Mouse (Mus musculus): ENCODE measurements at regions not wholly inside any gene's neighbourhood (a gene's known extent, or its start where the extent isn't known, plus 50 kb on each side); places are given as distances from the start of the nearest gene placed in this dataset.

DNA sequence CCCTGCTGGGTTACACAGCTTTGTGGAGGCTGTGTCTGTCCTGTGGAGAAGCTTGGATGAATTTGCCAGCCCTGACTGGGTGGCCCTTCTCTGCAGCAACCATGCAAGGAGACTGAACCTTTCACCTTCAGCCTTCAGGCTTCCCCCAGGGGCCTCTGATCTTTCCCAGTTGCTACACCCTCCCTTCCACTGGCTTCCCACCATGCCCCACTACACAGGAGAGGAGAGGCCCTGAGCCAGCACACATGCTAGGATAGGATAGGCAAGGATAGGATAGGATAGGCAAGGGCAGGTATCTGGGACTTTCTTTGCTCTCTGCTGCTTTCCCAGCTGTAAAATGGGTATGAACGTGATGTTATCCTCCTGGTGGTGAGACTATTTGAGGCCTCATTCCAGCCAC, 114.7 kb upstream of the Smim23 start:
- WGBS = 75% methylated on average over 1 of the region's 1 CpGs
- ATAC-seq (replicated peaks; ENCODE audit: insufficient number of reproducible peaks, insufficient read depth, low FRiP score, low read depth) = no peak
- Histone ChIP-seq H3K36me3 (no peaks in the 10 kb centered on the region), H3K4me1 (replicated peaks) (0 out of 2 replicates have a peak, but pooled peaks cover 7% of the 10 kb centered on the region), H3K9ac (no peak overlapping the region), H3K27me3 (no peaks in the 10 kb centered on the region), H3K4me3 (no peak overlapping the region), H3K4me2 (no peak overlapping the region), H3K27ac (no peak overlapping the region), H3K9me3 (replicated peaks) (no peaks in the 10 kb centered on the region)

- no peaks in the 10 kb centered on the region for H3K27me3 ChIP-seq
- H3K9me3 ChIP-seq (replicated peaks) = no peaks in the 10 kb centered on the region
- no peaks in the 10 kb centered on the region for H3K36me3 ChIP-seq
- H3K4me3 ChIP-seq = no peak overlapping the region
- H3K27ac ChIP-seq = no peak overlapping the region
- no peak for ATAC-seq (replicated peaks; ENCODE audit: insufficient number of reproducible peaks, insufficient read depth, low FRiP score, low read depth)
- H3K9ac ChIP-seq = no peak overlapping the region
- WGBS = 24% methylated on average over 1 of the region's 1 CpGs
- 0 out of 2 replicates have a peak, but pooled peaks cover 5% of the 10 kb centered on the region for H3K4me1 ChIP-seq (replicated peaks)
- no peak overlapping the region for H3K4me2 ChIP-seq
These were observed 112.8 kb upstream of the Smim23 start for GRCm38 (mm10) chr11:32937167-32937566.

GRCm38 (mm10) chr11:32931928-32932327, 107.5 kb upstream of the Smim23 start:
- Histone ChIP-seq H3K4me1 (replicated peaks) (no peaks in the 10 kb centered on the region; the same call in 1 of the 2 replicates), H3K4me2 (no peak overlapping the region), H3K9me3 (replicated peaks) (0 out of 2 replicates have a peak, but pooled peaks cover 2% of the 10 kb centered on the region), H3K36me3 (no peaks in the 10 kb centered on the region), H3K4me3 (no peak overlapping the region), H3K9ac (no peak overlapping the region), H3K27me3 (no peaks in the 10 kb centered on the region), H3K27ac (no peak overlapping the region)
- no peak for ATAC-seq (replicated peaks; ENCODE audit: insufficient number of reproducible peaks, insufficient read depth, low FRiP score, low read depth)
- WGBS = 64% methylated on average over 9 of the region's 9 CpGs

GRCm38 (mm10) chr11:32931018-32931417, 106.6 kb upstream of the Smim23 start:
- Histone ChIP-seq H3K27ac (no peak overlapping the region), H3K4me3 (no peak overlapping the region), H3K9me3 (replicated peaks) (0 out of 2 replicates have a peak, but pooled peaks cover 2% of the 10 kb centered on the region), H3K4me1 (replicated peaks) (peaks cover 3% of the 10 kb centered on the region), H3K36me3 (no peaks in the 10 kb centered on the region), H3K4me2 (no peak overlapping the region), H3K9ac (no peak overlapping the region), H3K27me3 (no peaks in the 10 kb centered on the region)
- no peak for ATAC-seq (replicated peaks; ENCODE audit: insufficient number of reproducible peaks, insufficient read depth, low FRiP score, low read depth)
- 22% methylated on average over 14 of the region's 14 CpGs for WGBS

DNA sequence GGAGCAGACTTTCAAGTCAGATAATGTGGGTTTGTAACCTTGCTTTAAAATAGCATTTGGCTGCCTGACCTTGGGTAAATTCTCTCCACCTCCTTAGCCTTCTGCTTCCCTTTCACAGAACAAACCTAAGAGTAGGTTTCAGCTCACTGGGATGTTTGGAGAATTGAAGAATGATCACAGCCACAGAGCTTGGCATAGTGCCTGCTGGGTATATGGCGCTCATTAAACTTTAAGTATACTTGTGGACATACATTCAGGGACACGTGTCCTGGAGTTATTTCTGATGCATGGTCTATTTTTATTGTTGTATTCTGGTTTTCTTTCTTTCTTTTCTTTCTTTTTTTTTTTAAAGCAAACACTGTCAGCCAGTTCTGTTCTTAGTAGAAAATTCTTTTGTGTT, 104.4 kb upstream of the Smim23 start:
- H3K36me3 ChIP-seq = no peaks in the 10 kb centered on the region
- no peak overlapping the region for H3K4me2 ChIP-seq
- H3K9ac ChIP-seq = no peak overlapping the region
- H3K4me3 ChIP-seq = no peak overlapping the region
- no peaks in the 10 kb centered on the region for H3K27me3 ChIP-seq
- H3K4me1 ChIP-seq (replicated peaks) = peaks cover 20% of the 10 kb centered on the region
- 0 out of 2 replicates have a peak, but pooled peaks cover 2% of the 10 kb centered on the region for H3K9me3 ChIP-seq (replicated peaks)
- no peak overlapping the region for H3K27ac ChIP-seq
- no peak for ATAC-seq (replicated peaks; ENCODE audit: insufficient number of reproducible peaks, insufficient read depth, low FRiP score, low read depth)
- WGBS = 51% methylated on average over 2 of the region's 2 CpGs

- H3K27me3 ChIP-seq = no peaks in the 10 kb centered on the region
- no peaks in the 10 kb centered on the region for H3K36me3 ChIP-seq
- H3K4me3 ChIP-seq = peak overlapping the region; percentile 35
- H3K9me3 ChIP-seq (replicated peaks) = 0 out of 2 replicates have a peak, but pooled peaks cover 2% of the 10 kb centered on the region
- peak; percentile 85 for ATAC-seq (replicated peaks; ENCODE audit: insufficient number of reproducible peaks, insufficient read depth, low FRiP score, low read depth)
- 10% methylated on average over 33 of the region's 33 CpGs for WGBS
- peak overlapping the region; percentile 84 for H3K27ac ChIP-seq
- peaks cover 20% of the 10 kb centered on the region for H3K4me1 ChIP-seq (replicated peaks)
- H3K9ac ChIP-seq = peak overlapping the region; percentile 43
- H3K4me2 ChIP-seq = peak overlapping the region; percentile 65
These were observed 101.2 kb upstream of the Smim23 start for GRCm38 (mm10) chr11:32925421-32926271.

- Histone ChIP-seq H3K9ac (no peak overlapping the region), H3K27ac (peak overlapping the region; percentile 84; the same call in 1 of the 2 replicates), H3K9me3 (replicated peaks) (0 out of 2 replicates have a peak, but pooled peaks cover 2% of the 10 kb centered on the region), H3K4me1 (replicated peaks) (peaks cover 20% of the 10 kb centered on the region), H3K4me2 (peak overlapping the region; percentile 65; the same call in 1 of the 2 replicates), H3K27me3 (no peaks in the 10 kb centered on the region), H3K36me3 (no peaks in the 10 kb centered on the region), H3K4me3 (no peak overlapping the region)
- no peak for ATAC-seq (replicated peaks; ENCODE audit: insufficient number of reproducible peaks, insufficient read depth, low FRiP score, low read depth)
- WGBS = 73% methylated on average over 7 of the region's 7 CpGs
These were observed 100.5 kb upstream of the Smim23 start for GRCm38 (mm10) chr11:32924932-32925331.

GRCm38 (mm10) chr11:32913071-32913470, 88.7 kb upstream of the Smim23 start:
- H3K9me3 ChIP-seq (replicated peaks) = no peaks in the 10 kb centered on the region
- no peak overlapping the region for H3K9ac ChIP-seq
- H3K4me3 ChIP-seq = no peak overlapping the region
- peaks cover 1% of the 10 kb centered on the region for H3K4me1 ChIP-seq (replicated peaks)
- WGBS = 69% methylated on average over 3 of the region's 3 CpGs
- no peaks in the 10 kb centered on the region for H3K36me3 ChIP-seq
- H3K27me3 ChIP-seq = 0 out of 2 replicates have a peak, but pooled peaks cover 3% of the 10 kb centered on the region
- no peak overlapping the region for H3K4me2 ChIP-seq
- no peak for ATAC-seq (replicated peaks; ENCODE audit: insufficient number of reproducible peaks, insufficient read depth, low FRiP score, low read depth)
- H3K27ac ChIP-seq = no peak overlapping the region

DNA sequence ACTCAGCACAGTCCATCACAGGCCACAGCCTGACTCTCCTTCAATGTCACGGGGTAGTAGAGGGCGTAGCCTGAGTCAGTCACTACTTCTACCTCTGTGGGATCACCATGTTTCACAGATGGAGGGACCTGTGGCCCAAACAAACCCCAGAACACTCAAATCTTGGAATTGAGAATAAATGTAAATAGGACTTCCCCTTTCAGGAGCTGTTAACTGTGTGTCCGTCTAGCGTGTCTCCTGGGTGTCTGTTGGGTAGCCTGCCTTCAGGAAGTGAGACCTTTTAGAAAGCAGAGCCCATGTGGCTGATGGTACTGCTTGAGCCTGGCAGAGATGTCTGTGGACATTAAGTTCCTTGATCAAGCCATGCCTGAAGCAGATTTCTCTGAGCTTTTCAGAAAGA, 87.4 kb upstream of the Smim23 start:
- H3K4me3 ChIP-seq = no peak overlapping the region
- H3K27ac ChIP-seq = no peak overlapping the region
- no peak overlapping the region for H3K4me2 ChIP-seq
- H3K4me1 ChIP-seq (replicated peaks) = peaks cover 8% of the 10 kb centered on the region
- no peaks in the 10 kb centered on the region for H3K36me3 ChIP-seq
- no peak for ATAC-seq (replicated peaks; ENCODE audit: insufficient number of reproducible peaks, insufficient read depth, low FRiP score, low read depth)
- H3K9me3 ChIP-seq (replicated peaks) = no peaks in the 10 kb centered on the region
- WGBS = 72% methylated on average over 4 of the region's 4 CpGs
- no peak overlapping the region for H3K9ac ChIP-seq
- 0 out of 2 replicates have a peak, but pooled peaks cover 3% of the 10 kb centered on the region for H3K27me3 ChIP-seq

DNA sequence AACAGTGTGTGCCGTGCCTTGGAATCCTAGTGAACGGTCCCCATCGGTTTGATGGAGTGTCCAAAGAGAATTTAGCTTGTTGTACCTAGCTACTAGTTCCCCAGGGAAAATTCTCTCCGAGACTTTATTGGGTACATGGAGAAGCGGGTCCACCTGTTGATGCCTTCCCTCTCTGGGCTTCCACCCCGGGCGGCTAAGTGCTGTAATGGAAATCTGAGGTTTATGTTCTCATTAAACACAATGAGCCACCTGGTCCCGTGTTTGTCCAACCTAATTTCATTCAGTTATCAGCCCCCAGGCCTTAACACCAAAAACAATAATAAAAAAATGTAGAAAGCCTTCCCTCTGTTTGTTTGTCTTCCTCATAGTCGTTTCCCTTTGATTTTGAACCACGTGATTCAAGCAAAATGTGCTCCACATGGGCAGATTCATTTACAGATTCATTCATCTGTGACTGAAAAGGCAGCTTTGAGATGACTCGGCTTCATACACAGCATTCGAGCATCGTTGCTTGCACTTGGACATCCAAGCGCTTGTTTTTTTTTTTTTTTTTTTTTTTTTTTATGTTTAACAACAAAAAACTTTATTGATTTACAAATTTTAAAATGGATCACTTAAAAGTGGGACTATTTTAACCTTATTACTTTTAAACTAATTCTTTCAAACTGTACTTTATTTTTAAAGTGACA, 84.5 kb upstream of the Smim23 start:
- ATAC-seq (replicated peaks; ENCODE audit: insufficient number of reproducible peaks, insufficient read depth, low FRiP score, low read depth) = no peak
- Histone ChIP-seq H3K9me3 (replicated peaks) (no peaks in the 10 kb centered on the region), H3K4me1 (replicated peaks) (peaks cover 8% of the 10 kb centered on the region), H3K9ac (no peak overlapping the region), H3K4me2 (no peak overlapping the region), H3K4me3 (no peak overlapping the region), H3K27me3 (0 out of 2 replicates have a peak, but pooled peaks cover 3% of the 10 kb centered on the region), H3K27ac (no peak overlapping the region), H3K36me3 (no peaks in the 10 kb centered on the region)
- 79% methylated on average over 14 of the region's 14 CpGs for WGBS

- no peak overlapping the region for H3K9ac ChIP-seq
- no peaks in the 10 kb centered on the region for H3K36me3 ChIP-seq
- H3K4me1 ChIP-seq (replicated peaks) = peaks cover 8% of the 10 kb centered on the region
- H3K4me3 ChIP-seq = no peak overlapping the region
- no peak overlapping the region for H3K27ac ChIP-seq
- WGBS = 39% methylated on average over 10 of the region's 10 CpGs
- H3K27me3 ChIP-seq = 0 out of 2 replicates have a peak, but pooled peaks cover 2% of the 10 kb centered on the region
- no peaks in the 10 kb centered on the region for H3K9me3 ChIP-seq (replicated peaks)
- 0 out of 2 replicates have a peak, but pooled peaks have one; percentile 32 for ATAC-seq (replicated peaks; ENCODE audit: insufficient number of reproducible peaks, insufficient read depth, low FRiP score, low read depth)
- H3K4me2 ChIP-seq = no peak overlapping the region
These were observed 83.3 kb upstream of the Smim23 start for GRCm38 (mm10) chr11:32907520-32908233.
